Mouse (Mus musculus): ENCODE data around the gene Padi3. TPM values are rescaled to one million over a fixed set of nuclear protein-coding genes. Genes with fewer than 3 reads are reported as not detected.

Gene Padi3
- polyA plus RNA-seq (2015; fragmentation: Nextera tagmentation; extraction: Ambion mirVana) = 0.28 and 0.35 TPM in 2 replicates

DNA sequence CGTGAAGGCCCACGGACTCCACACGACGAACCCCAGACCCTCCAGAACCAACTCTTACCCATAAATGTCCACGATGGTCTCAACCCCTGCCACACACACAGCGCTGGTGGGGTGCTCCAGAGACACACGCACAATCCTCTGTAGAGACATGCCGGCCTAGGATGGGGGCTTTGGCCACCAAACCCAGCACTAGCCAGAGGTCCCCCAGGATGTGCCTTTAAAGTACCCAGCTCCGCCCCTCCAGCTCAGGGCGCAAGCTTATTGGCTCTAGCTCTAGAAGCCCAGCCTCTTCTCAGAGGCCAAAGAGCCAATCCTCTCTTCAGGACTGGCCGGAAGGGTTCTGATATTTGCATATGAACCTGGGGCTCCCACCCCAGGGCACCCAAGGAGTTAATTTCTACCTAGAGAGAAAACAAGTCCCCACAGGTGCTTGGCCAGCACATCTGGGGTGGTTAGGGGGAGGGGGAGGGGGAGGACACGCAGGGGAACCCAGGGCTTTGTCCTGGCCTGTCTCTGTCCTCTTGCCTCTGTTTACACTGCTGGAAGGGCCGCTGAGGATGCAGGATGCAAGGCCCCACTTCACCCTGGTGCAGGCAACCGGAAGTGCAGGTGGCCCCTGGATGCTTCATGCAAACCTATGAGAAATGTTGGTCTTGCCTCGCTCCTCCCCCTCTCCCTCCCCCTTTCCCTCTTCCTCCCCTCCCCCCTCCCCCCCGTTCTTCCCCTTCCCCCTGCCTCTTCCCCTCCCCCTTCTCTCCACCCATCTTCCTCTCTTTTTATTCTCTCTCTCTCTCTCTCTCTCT, at the start of gene Padi3:
Gene Padi3, minus strand, starts transcription at position 191 of the 803 bp plus-strand sequence.
- Histone ChIP-seq H3K4me1 (replicated peaks; ENCODE audit: control insufficient read depth, insufficient read depth, low read length) (0 out of 2 replicates have a peak, but pooled peaks cover 5% of the 10 kb centered on the region), H3K4me3 (ENCODE audit: low read length) (no peak within 1 kb of the TSS), H3K36me3 (ENCODE audit: control insufficient read depth, insufficient read depth, low read length) (no peaks in the 10 kb centered on the region), H3K27me3 (ENCODE audit: control insufficient read depth, insufficient read depth, low read depth, low read length) (no peaks in the 10 kb centered on the region), H3K4me2 (ENCODE audit: low read depth, low read length) (no peak within 1 kb of the TSS), H3K9ac (ENCODE audit: low read length) (no peak within 1 kb of the TSS), H3K27ac (ENCODE audit: low read length) (no peak within 1 kb of the TSS), H3K9me3 (ENCODE audit: control insufficient read depth, low read length) (no peaks in the 10 kb centered on the region)
- WGBS = 65% methylated on average over 16 of the region's 16 CpGs
- ATAC-seq (ENCODE audit: low read depth) = no peak

DNA sequence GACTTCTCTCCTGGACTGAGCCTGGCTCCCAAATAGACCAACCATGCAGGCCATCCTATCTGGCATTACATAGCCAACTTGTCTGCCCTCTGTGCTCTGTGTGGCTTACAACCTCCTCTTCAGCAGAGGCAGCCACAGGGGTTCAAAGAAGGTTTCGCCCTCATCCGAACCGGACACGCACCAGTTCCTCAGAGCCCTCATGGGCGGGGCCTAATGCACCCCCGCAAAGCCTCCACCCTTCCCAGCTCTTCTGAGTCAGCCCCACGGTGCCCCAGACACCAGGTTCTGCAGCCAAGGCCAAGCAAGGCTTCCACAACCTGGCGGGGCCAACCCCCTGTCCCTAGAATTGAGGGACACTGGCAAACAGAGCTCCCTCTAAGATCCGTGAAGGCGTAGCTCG, 48.8 kb upstream of the Padi3 start:
- Histone ChIP-seq H3K4me2 (ENCODE audit: low read depth, low read length) (no peak overlapping the region), H3K9ac (ENCODE audit: low read length) (no peak overlapping the region), H3K27me3 (ENCODE audit: control insufficient read depth, insufficient read depth, low read depth, low read length) (no peaks in the 10 kb centered on the region), H3K4me1 (replicated peaks; ENCODE audit: control insufficient read depth, insufficient read depth, low read length) (no peaks in the 10 kb centered on the region), H3K9me3 (ENCODE audit: control insufficient read depth, low read length) (no peaks in the 10 kb centered on the region), H3K36me3 (ENCODE audit: control insufficient read depth, insufficient read depth, low read length) (no peaks in the 10 kb centered on the region), H3K27ac (ENCODE audit: low read length) (no peak overlapping the region), H3K4me3 (ENCODE audit: low read length) (no peak overlapping the region)
- 79% methylated on average over 11 of the region's 11 CpGs for WGBS
- no peak for ATAC-seq (ENCODE audit: low read depth)

DNA sequence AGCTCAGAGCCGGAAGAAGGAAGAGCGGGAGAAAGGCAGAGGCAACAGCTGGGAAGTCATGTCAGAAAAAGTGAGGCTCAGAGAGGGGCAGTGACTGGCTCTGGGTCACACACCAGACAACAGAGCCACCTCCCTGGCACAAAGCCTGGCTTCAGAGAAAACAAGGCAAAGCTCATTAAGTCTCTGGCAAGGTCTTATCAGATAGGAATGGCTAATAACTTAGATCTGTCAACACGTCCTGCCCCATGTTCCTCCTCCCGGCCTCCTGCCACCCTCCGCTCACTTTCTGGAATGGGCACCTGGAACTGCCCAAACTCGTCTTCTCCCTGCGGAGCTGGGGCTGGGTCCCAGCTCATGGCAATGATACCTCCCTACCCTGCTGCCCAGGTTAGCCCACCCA, 47.4 kb upstream of the Padi3 start:
- no peak for ATAC-seq (ENCODE audit: low read depth)
- Histone ChIP-seq H3K9me3 (ENCODE audit: control insufficient read depth, low read length) (no peaks in the 10 kb centered on the region), H3K27me3 (ENCODE audit: control insufficient read depth, insufficient read depth, low read depth, low read length) (no peaks in the 10 kb centered on the region), H3K4me2 (ENCODE audit: low read depth, low read length) (no peak overlapping the region), H3K27ac (ENCODE audit: low read length) (no peak overlapping the region), H3K4me1 (replicated peaks; ENCODE audit: control insufficient read depth, insufficient read depth, low read length) (no peaks in the 10 kb centered on the region), H3K4me3 (ENCODE audit: low read length) (no peak overlapping the region), H3K36me3 (ENCODE audit: control insufficient read depth, insufficient read depth, low read length) (no peaks in the 10 kb centered on the region), H3K9ac (ENCODE audit: low read length) (no peak overlapping the region)
- 46% methylated on average over 7 of the region's 7 CpGs for WGBS

DNA sequence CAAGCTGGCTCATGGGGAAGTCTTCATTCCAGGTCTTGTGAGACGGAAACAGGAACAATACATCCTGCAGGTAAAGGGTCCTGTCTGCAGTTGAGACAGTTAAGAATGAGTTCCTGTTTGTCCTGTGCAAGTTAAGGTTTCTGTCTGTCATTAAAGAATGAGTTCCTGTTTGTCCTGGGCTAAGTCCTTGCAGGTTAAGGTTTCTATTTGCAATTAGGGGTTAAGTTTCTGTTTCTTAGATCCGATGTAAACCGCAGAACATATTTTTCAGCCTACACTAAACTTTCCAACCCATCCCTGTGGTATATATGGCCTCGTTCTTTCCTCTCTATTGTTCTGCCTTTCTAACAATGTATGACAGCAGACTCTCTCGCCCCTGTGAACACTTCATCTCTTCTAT, 46.6 kb upstream of the Padi3 start:
- H3K27me3 ChIP-seq (ENCODE audit: control insufficient read depth, insufficient read depth, low read depth, low read length) = no peaks in the 10 kb centered on the region

DNA sequence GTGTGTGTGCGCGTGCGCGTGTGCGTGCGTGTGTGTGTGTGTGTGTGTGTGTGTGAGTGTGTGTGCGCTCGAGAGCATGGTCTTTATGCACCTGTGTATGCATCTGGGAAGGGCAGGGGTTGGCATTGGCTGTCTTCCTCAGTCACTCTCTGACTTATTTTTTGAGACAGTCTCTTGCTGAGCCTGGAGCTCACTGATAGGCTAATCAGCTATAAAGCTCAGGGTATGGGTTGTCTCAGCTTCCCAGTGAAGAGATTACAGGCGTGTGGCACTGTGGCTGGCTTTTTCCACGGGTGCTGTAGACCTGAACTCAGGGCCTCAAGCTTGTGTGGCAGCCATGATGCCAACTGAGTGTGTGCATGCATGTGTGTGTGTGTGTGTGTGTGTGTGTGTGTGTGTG, 44.7 kb upstream of the Padi3 start:
- no peak for ATAC-seq (ENCODE audit: low read depth)
- no peaks in the 10 kb centered on the region for H3K4me1 ChIP-seq (replicated peaks; ENCODE audit: control insufficient read depth, insufficient read depth, low read length)
- no peak overlapping the region for H3K4me2 ChIP-seq (ENCODE audit: low read depth, low read length)
- no peaks in the 10 kb centered on the region for H3K36me3 ChIP-seq (ENCODE audit: control insufficient read depth, insufficient read depth, low read length)
- H3K27me3 ChIP-seq (ENCODE audit: control insufficient read depth, insufficient read depth, low read depth, low read length) = no peaks in the 10 kb centered on the region
- H3K4me3 ChIP-seq (ENCODE audit: low read length) = no peak overlapping the region
- H3K9me3 ChIP-seq (ENCODE audit: control insufficient read depth, low read length) = no peaks in the 10 kb centered on the region
- 85% methylated on average over 8 of the region's 10 CpGs for WGBS
- H3K9ac ChIP-seq (ENCODE audit: low read length) = no peak overlapping the region
- H3K27ac ChIP-seq (ENCODE audit: low read length) = no peak overlapping the region

More for the DNA sequence above, 46.6 kb upstream of the Padi3 start:
- H3K4me1 ChIP-seq (replicated peaks; ENCODE audit: control insufficient read depth, insufficient read depth, low read length) = no peaks in the 10 kb centered on the region
- no peaks in the 10 kb centered on the region for H3K9me3 ChIP-seq (ENCODE audit: control insufficient read depth, low read length)
- no peak overlapping the region for H3K9ac ChIP-seq (ENCODE audit: low read length)
- H3K27ac ChIP-seq (ENCODE audit: low read length) = no peak overlapping the region
- ATAC-seq (ENCODE audit: low read depth) = no peak
- H3K4me3 ChIP-seq (ENCODE audit: low read length) = no peak overlapping the region
- WGBS = 69% methylated on average over 5 of the region's 5 CpGs
- no peaks in the 10 kb centered on the region for H3K36me3 ChIP-seq (ENCODE audit: control insufficient read depth, insufficient read depth, low read length)
- H3K4me2 ChIP-seq (ENCODE audit: low read depth, low read length) = no peak overlapping the region

- no peaks in the 10 kb centered on the region for H3K9me3 ChIP-seq (ENCODE audit: control insufficient read depth, low read length)
- no peak overlapping the region for H3K4me2 ChIP-seq (ENCODE audit: low read depth, low read length)
- H3K27ac ChIP-seq (ENCODE audit: low read length) = no peak overlapping the region
- H3K4me3 ChIP-seq (ENCODE audit: low read length) = no peak overlapping the region
- no peak for ATAC-seq (ENCODE audit: low read depth)
- no peaks in the 10 kb centered on the region for H3K27me3 ChIP-seq (ENCODE audit: control insufficient read depth, insufficient read depth, low read depth, low read length)
- no peaks in the 10 kb centered on the region for H3K4me1 ChIP-seq (replicated peaks; ENCODE audit: control insufficient read depth, insufficient read depth, low read length)
- H3K9ac ChIP-seq (ENCODE audit: low read length) = no peak overlapping the region
- WGBS = 38% methylated on average over 10 of the region's 10 CpGs
- no peaks in the 10 kb centered on the region for H3K36me3 ChIP-seq (ENCODE audit: control insufficient read depth, insufficient read depth, low read length)
Measured at GRCm38 (mm10) chr4:140854455-140854864, 44.0 kb upstream of the Padi3 start.

DNA sequence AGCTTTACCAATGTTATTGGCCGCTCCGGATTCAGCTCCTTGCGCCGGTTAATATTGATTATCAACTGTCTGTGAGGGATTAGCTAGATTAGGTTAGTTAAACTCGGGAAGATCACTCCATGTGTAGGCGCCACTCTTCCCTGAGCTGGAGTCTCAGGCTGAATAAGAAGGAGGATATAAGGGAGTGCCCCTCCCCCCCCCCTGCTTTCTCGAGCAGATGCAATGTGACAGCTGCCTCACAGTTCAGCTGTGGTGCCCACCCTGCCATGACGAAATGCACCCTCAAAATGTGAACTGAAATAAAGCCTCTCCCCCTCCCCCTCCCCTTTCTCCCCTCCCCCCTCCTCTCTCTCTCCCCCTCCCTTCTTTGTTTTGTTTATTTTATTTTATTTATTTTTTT, 43.2 kb upstream of the Padi3 start:
- Histone ChIP-seq H3K9ac (ENCODE audit: low read length) (no peak overlapping the region), H3K4me1 (replicated peaks; ENCODE audit: control insufficient read depth, insufficient read depth, low read length) (no peaks in the 10 kb centered on the region), H3K36me3 (ENCODE audit: control insufficient read depth, insufficient read depth, low read length) (no peaks in the 10 kb centered on the region), H3K4me3 (ENCODE audit: low read length) (no peak overlapping the region), H3K27me3 (ENCODE audit: control insufficient read depth, insufficient read depth, low read depth, low read length) (no peaks in the 10 kb centered on the region), H3K9me3 (ENCODE audit: control insufficient read depth, low read length) (no peaks in the 10 kb centered on the region), H3K4me2 (ENCODE audit: low read depth, low read length) (no peak overlapping the region), H3K27ac (ENCODE audit: low read length) (no peak overlapping the region)
- WGBS = 39% methylated on average over 8 of the region's 8 CpGs
- no peak for ATAC-seq (ENCODE audit: low read depth)

- no peak for ATAC-seq (ENCODE audit: low read depth)
- Histone ChIP-seq H3K36me3 (ENCODE audit: control insufficient read depth, insufficient read depth, low read length) (no peaks in the 10 kb centered on the region), H3K4me1 (replicated peaks; ENCODE audit: control insufficient read depth, insufficient read depth, low read length) (no peaks in the 10 kb centered on the region), H3K27me3 (ENCODE audit: control insufficient read depth, insufficient read depth, low read depth, low read length) (no peaks in the 10 kb centered on the region), H3K9ac (ENCODE audit: low read length) (no peak overlapping the region), H3K4me3 (ENCODE audit: low read length) (no peak overlapping the region), H3K9me3 (ENCODE audit: control insufficient read depth, low read length) (no peaks in the 10 kb centered on the region), H3K4me2 (ENCODE audit: low read depth, low read length) (no peak overlapping the region), H3K27ac (ENCODE audit: low read length) (no peak overlapping the region)
- 80% methylated on average over 11 of the region's 11 CpGs for WGBS
Measured at GRCm38 (mm10) chr4:140849310-140849709, 38.9 kb upstream of the Padi3 start.

GRCm38 (mm10) chr4:140845666-140846065, 35.2 kb upstream of the Padi3 start, which contains the start of gene Padi1:
Gene Padi1, minus strand, starts transcription at chr4:140845778.
- ATAC-seq (ENCODE audit: low read depth) = no peak
- Histone ChIP-seq H3K27ac (ENCODE audit: low read length) (no peak within 1 kb of the TSS), H3K9ac (ENCODE audit: low read length) (0 out of 2 replicates have a peak within 1 kb of the TSS, but pooled peaks have one; percentile 7), H3K9me3 (ENCODE audit: control insufficient read depth, low read length) (no peaks in the 10 kb centered on the region), H3K36me3 (ENCODE audit: control insufficient read depth, insufficient read depth, low read length) (no peaks in the 10 kb centered on the region), H3K27me3 (ENCODE audit: control insufficient read depth, insufficient read depth, low read depth, low read length) (no peaks in the 10 kb centered on the region), H3K4me3 (ENCODE audit: low read length) (no peak within 1 kb of the TSS), H3K4me2 (ENCODE audit: low read depth, low read length) (no peak within 1 kb of the TSS), H3K4me1 (replicated peaks; ENCODE audit: control insufficient read depth, insufficient read depth, low read length) (no peaks in the 10 kb centered on the region)
- 61% methylated on average over 6 of the region's 6 CpGs for WGBS

Data from lung, embryonic 16.5 days (tissue).